Mouse (Mus musculus) CH12.LX (cell line): ENCODE measurements around the gene 1700016H13Rik. TPM values are rescaled to one million over a fixed set of nuclear protein-coding genes. Genes with fewer than 3 reads are reported as not detected.

Source experiments
- DNase-seq: peaks from one replicate; pipeline ENCODE4 v3.0.0-alpha.2; 2013; ENCODE audit errors: extremely low read depth
- H3K27ac ChIP-seq: 2 replicates; pipeline ENCODE4 v1.5.1; 2012; ENCODE audit warnings: low read depth, mild to moderate bottlenecking, control low read depth, moderate library complexity; ENCODE audit not compliant: insufficient read depth
- H3K27me3 ChIP-seq: replicated peaks from 2 replicates; pipeline ENCODE3; 2012; ENCODE audit warnings: inconsistent platforms
- H3K36me3 ChIP-seq, 2 experiments: replicated peaks in 1 of 2; 2 replicates each; pipeline versions ENCODE3 to v1.6.1; 2012; ENCODE audit warnings: inconsistent platforms in 1 of 2, low read length in 1 of 2, mild to moderate bottlenecking in 1 of 2, mixed read lengths in 1 of 2, moderate library complexity in 1 of 2; ENCODE audit not compliant: control insufficient read depth in 1 of 2, insufficient read depth in 1 of 2
- H3K4me1 ChIP-seq, 2 experiments: 2 replicates each; pipeline ENCODE4 v1.6.1; 2012; ENCODE audit warnings: inconsistent platforms in 1 of 2, moderate library complexity in 1 of 2; ENCODE audit not compliant: insufficient read depth in 2 of 2, control insufficient read depth in 1 of 2
- H3K4me2 ChIP-seq: 2 replicates; pipeline ENCODE4 v1.6.1; 2012; ENCODE audit warnings: low read depth, mild to moderate bottlenecking, control low read depth; ENCODE audit not compliant: poor library complexity, insufficient read depth, severe bottlenecking
- H3K4me3 ChIP-seq, 3 experiments: fragments of 150-350 bp in 1 of 3; sonication (generic) in 1 of 3; replicated peaks in 1 of 3; 2 replicates each; pipeline versions ENCODE3 to v1.5.1; 2011 to 2012; ENCODE audit warnings: low read depth in 2 of 3, low read length in 2 of 3, mild to moderate bottlenecking in 2 of 3, moderate library complexity in 2 of 3, control low read depth in 1 of 3, improper control_type of control experiment in 1 of 3, inconsistent platforms in 1 of 3, mixed read lengths in 1 of 3; ENCODE audit not compliant: poor library complexity in 1 of 3
- H3K79me2 ChIP-seq: replicated peaks from 2 replicates; pipeline ENCODE4 v1.6.1; 2012; ENCODE audit warnings: mild to moderate bottlenecking, moderate library complexity; ENCODE audit not compliant: control insufficient read depth, poor library complexity, insufficient read depth, severe bottlenecking; ENCODE audit errors: extremely low read depth
- H3K9ac ChIP-seq: 2 replicates; pipeline ENCODE4 v1.6.1; 2012; ENCODE audit warnings: low read depth, mild to moderate bottlenecking, control low read depth, moderate library complexity; ENCODE audit not compliant: insufficient read depth
- H3K9me3 ChIP-seq: replicated peaks from 2 replicates; pipeline ENCODE3; 2012; ENCODE audit warnings: low read length, inconsistent platforms, mixed read lengths
- BHLHE40 ChIP-seq: IDR thresholded peaks from 2 replicates; pipeline ENCODE4 v1.6.1; 2011; ENCODE audit warnings: mild to moderate bottlenecking, low read depth, low read length, improper control_type of control experiment
- CHD1 ChIP-seq: IDR thresholded peaks from 2 replicates; pipeline ENCODE4 v1.6.1; 2012; ENCODE audit warnings: low read depth, low read length, improper control_type of control experiment, inconsistent platforms
- EP300 ChIP-seq: IDR thresholded peaks from 2 replicates; pipeline ENCODE4 v1.6.1; 2011; ENCODE audit warnings: low read length, improper control_type of control experiment
- ETS1 ChIP-seq: conservative IDR thresholded peaks from 2 replicates; pipeline ENCODE4 v1.6.1; 2012; ENCODE audit warnings: low read depth, mild to moderate bottlenecking, inconsistent platforms, low read length, improper control_type of control experiment, moderate library complexity
- IRF4 ChIP-seq: IDR thresholded peaks from 2 replicates; pipeline ENCODE4 v1.6.1; 2014; ENCODE audit warnings: low read depth, mild to moderate bottlenecking, inconsistent platforms, low read length, improper control_type of control experiment
- JUN ChIP-seq: IDR thresholded peaks from 2 replicates; pipeline ENCODE4 v1.6.1; 2011; ENCODE audit warnings: low read depth, mild to moderate bottlenecking, low read length, improper control_type of control experiment, moderate library complexity; ENCODE audit not compliant: insufficient read depth
- KAT2A ChIP-seq: IDR thresholded peaks from 2 replicates; pipeline ENCODE4 v1.6.1; 2012; ENCODE audit warnings: low read length, improper control_type of control experiment, inconsistent platforms; ENCODE audit not compliant: insufficient replicate concordance
- MAZ ChIP-seq: IDR thresholded peaks from 2 replicates; pipeline ENCODE4 v1.6.1; 2012; ENCODE audit warnings: low read depth, mild to moderate bottlenecking, inconsistent platforms, low read length, improper control_type of control experiment, moderate library complexity
- MXI1 ChIP-seq: IDR thresholded peaks from 2 replicates; pipeline ENCODE4 v1.6.1; 2011; ENCODE audit warnings: mild to moderate bottlenecking, low read depth, low read length, improper control_type of control experiment
- POLR2A ChIP-seq: IDR thresholded peaks from 2 replicates; pipeline ENCODE4 v1.6.1; 2011; ENCODE audit warnings: low read depth, mild to moderate bottlenecking, improper control_type of control experiment, low read length
- SMC3 ChIP-seq: IDR thresholded peaks from 2 replicates; pipeline ENCODE4 v1.6.1; 2011; ENCODE audit warnings: low read depth, low read length, improper control_type of control experiment
- USF1 ChIP-seq: IDR thresholded peaks from 2 replicates; pipeline ENCODE4 v1.6.1; 2014; ENCODE audit warnings: low read depth, mild to moderate bottlenecking, inconsistent platforms, low read length, improper control_type of control experiment
- ZNF384 ChIP-seq: IDR thresholded peaks from 2 replicates; pipeline ENCODE4 v1.6.1; 2012; ENCODE audit warnings: low read depth, low read length, improper control_type of control experiment, inconsistent platforms
- dilution Hi-C: fragments of 300-500 bp; cut with MboI; formaldehyde crosslinking; loops from 2 replicates; pipeline ENCODE4 v1.14.3; 2020; ENCODE audit warnings: low sequenced_read_pairs; ENCODE audit not compliant: extremely low pct_unique_long_range_greater_than_20kb, extremely low pct_ligation_motif_present
- in situ Hi-C: fragments of 300-500 bp; cut with MboI; formaldehyde crosslinking; loops from 3 replicates; pipeline ENCODE4 v1.14.3; 2019; ENCODE audit warnings: low sequenced_read_pairs, low pct_ligation_motif_present, low pct_unique_long_range_greater_than_20kb, mixed read lengths
- polyA plus RNA-seq: library from polyadenylated mRNA; unstranded; fragments of >175 nt; gene quantifications from 2 replicates; pipeline ENCODE4 v1.2.1, GENCODE M21; 2012; ENCODE audit warnings: low read depth; ENCODE audit not compliant: insufficient read length
- total RNA-seq, 2 experiments: library from RNA; depleted of rRNA; stranded (reverse); fragments of 300-350 nt in 1 of 2; fragments of >200 nt in 1 of 2; gene quantifications; 2 replicates each; pipeline ENCODE4 v1.2.3; 2012 to 2014

Gene 1700016H13Rik
- total and polyA plus RNA-seq, 3 experiments: not detected

- in situ Hi-C loops (loop anchor here (5.0 kb wide), 1 partner anchor 59 kb away; no protein-coding TSS in a partner anchor), dilution Hi-C loops (no loop called here)
- Histone ChIP-seq H3K4me1 (peaks cover 17 to 73% of the 10 kb centered on the region in 2 experiments), H3K4me3 (no peak overlapping the region), H3K27me3 (no peaks in the 10 kb centered on the region), H3K9me3 (no peaks in the 10 kb centered on the region), H3K27ac (peak overlapping the region; percentile 89), H3K4me2 (peak overlapping the region; percentile 87), H3K9ac (peak overlapping the region; percentile 25; the same call in 1 of the 2 replicates), H3K79me2 (peaks cover 86% of the 10 kb centered on the region), H3K36me3 (peaks cover 0 to 9% of the 10 kb centered on the region in 2 experiments)
- TF ChIP-seq SMC3 (no peak), ETS1 (peak; percentile 50), IRF4 (peak; percentile 29; the same call in 1 of the 2 replicates), EP300 (peak; percentile 27; the same call in 1 of the 2 replicates), ZNF384 (peak; percentile 86), BHLHE40 (peak; percentile 48; the same call in 1 of the 2 replicates)
- DNase-seq: peak; percentile 57
Measured at GRCm38 (mm10) chr5:103697875-103698491, 42.2 kb upstream of the 1700016H13Rik start.

- Histone ChIP-seq H3K4me3 (peak overlapping the region; percentile 76 to 99 (median 93)), H3K27me3 (no peaks in the 10 kb centered on the region), H3K36me3 (peaks cover 0 to 4% of the 10 kb centered on the region in 2 experiments), H3K4me1 (peaks cover 4 to 34% of the 10 kb centered on the region in 2 experiments; a peak in 3 of 4 replicates), H3K79me2 (peaks cover 58% of the 10 kb centered on the region), H3K9ac (peak overlapping the region; percentile 89), H3K9me3 (no peaks in the 10 kb centered on the region), H3K27ac (peak overlapping the region; percentile 80; the same call in 1 of the 2 replicates), H3K4me2 (peak overlapping the region; percentile 94)
- DNase-seq: no peak
- in situ Hi-C loops: no loop called here
- TF ChIP-seq MXI1 (0 out of 2 replicates have a peak, but pooled peaks have one; percentile 4), USF1 (no peak), CHD1 (0 out of 2 replicates have a peak, but pooled peaks have one; percentile 13), KAT2A (no peak), MAZ (no peak), JUN (no peak), IRF4 (no peak), POLR2A (no peak)
- dilution Hi-C loops: no loop called here
Measured at GRCm38 (mm10) chr5:103694094-103694493, 38.3 kb upstream of the 1700016H13Rik start.
